Mouse (Mus musculus) stomach, postnatal 0 days (tissue): Measurements from ENCODE around the gene Unc5c.

Experiments
- CTCF ChIP-seq: IDR thresholded peaks from 2 replicates; pipeline ENCODE4 v1.5.1; 2016; ENCODE audit warnings: antibody characterized with exemption, low read depth, mild to moderate bottlenecking, moderate library complexity
- EP300 ChIP-seq: optimal IDR thresholded peaks from 2 replicates; pipeline ENCODE3; 2016; ENCODE audit warnings: antibody characterized with exemption

- TF ChIP-seq EP300 (no peak), CTCF (no peak)
Measured at GRCm38 (mm10) chr3:141811348-141811747, 346.3 kb downstream of the Unc5c start.
